Mouse (Mus musculus): Measurements from ENCODE around the gene RPS10-NUDT3.

Gene RPS10-NUDT3

DNA sequence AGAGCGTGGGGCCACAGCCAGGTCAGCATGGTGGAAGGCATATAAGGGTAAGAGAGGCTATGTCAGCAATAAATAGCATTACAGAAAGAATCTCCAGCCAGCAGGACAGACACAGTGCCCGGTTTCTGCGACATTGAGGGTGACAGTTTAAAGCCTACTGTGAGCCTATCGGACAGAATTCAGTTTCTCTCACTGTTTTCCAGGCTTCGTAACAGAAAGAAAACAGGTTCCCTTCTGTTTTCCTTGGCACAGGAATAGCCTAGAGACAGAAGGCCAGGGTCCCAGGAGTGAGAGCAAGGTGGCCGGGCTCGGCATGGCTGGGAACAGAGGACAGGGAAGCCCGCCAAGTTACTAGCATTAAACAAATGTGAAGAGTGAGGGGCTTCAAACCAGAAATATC, 55.2 kb downstream of the RPS10-NUDT3 start:
- H3K36me3 ChIP-seq (ENCODE audit: insufficient read depth, low read length): peaks cover 84% of the 10 kb centered on the region
- no peaks in the 10 kb centered on the region for H3K9me3 ChIP-seq (ENCODE audit: low read length)
- H3K27me3 ChIP-seq (ENCODE audit: insufficient read depth, low read length): no peaks in the 10 kb centered on the region
- no peak for TF ChIP-seq CTCF (conservative IDR thresholded peaks at IDR 0.05; ENCODE audit: low read length)
- TF ChIP-seq POU5F1 (IDR thresholded peaks at IDR 0.05; ENCODE audit: borderline replicate concordance, low read length): no peak
- no peak for TF ChIP-seq NANOG (IDR thresholded peaks at IDR 0.05; ENCODE audit: borderline replicate concordance, low read length)
- peak overlapping the region; percentile 49; the same call in 1 of the 2 replicates for H3K4me3 ChIP-seq (replicated peaks; ENCODE audit: low read length)
- peaks cover 89% of the 10 kb centered on the region for H3K4me1 ChIP-seq (replicated peaks; ENCODE audit: low read depth, low read length)

DNA sequence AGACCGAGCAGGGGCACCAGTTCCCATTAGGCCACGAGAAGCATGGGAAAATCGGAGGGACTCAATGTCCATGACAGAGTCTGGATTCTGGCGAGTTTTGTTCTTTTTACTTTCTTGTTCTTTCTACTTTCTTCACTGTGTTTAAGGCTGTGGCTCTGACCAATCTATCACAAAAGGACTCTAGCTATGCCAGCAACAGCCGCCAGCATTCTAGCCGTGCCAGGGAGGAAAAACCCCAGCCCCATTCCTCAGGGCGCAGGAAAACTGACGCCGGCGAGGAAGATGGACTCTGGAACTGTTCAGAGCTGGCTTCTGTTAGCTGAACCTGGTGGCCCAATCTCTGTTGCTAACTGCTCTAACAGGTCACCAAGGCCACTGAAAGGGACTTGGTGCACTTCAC, 56.5 kb downstream of the RPS10-NUDT3 start:
- Histone ChIP-seq H3K4me3 (replicated peaks; ENCODE audit: low read length) (no peak overlapping the region), H3K27me3 (ENCODE audit: insufficient read depth, low read length) (no peaks in the 10 kb centered on the region), H3K36me3 (ENCODE audit: insufficient read depth, low read length) (peaks cover 83% of the 10 kb centered on the region), H3K9me3 (ENCODE audit: low read length) (no peaks in the 10 kb centered on the region), H3K4me1 (replicated peaks; ENCODE audit: low read depth, low read length) (peaks cover 92% of the 10 kb centered on the region)
- no peak for TF ChIP-seq NANOG (IDR thresholded peaks at IDR 0.05; ENCODE audit: borderline replicate concordance, low read length)
- TF ChIP-seq POU5F1 (IDR thresholded peaks at IDR 0.05; ENCODE audit: borderline replicate concordance, low read length): no peak
- no peak for TF ChIP-seq CTCF (conservative IDR thresholded peaks at IDR 0.05; ENCODE audit: low read length)

DNA sequence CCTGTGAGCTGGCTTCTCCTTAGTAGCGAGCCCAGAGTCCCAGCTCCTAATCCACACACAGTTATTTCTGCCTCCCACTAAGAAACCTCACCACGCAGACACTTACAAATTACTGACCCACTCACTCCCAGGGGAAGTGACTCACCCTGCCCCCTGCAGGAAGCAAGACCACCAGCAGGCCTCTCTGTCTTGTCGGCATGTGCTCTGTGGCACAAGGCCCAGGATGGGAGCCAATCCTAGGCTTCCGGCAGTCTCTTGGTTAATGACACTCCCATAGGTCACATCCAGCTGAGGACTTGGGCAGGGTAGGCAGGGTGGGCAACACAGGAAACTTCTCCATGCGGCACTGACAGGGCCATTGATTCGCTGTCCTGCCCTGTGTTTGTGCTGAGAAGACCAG, 57.6 kb downstream of the RPS10-NUDT3 start:
- Histone ChIP-seq H3K9me3 (ENCODE audit: low read length) (no peaks in the 10 kb centered on the region), H3K4me3 (replicated peaks; ENCODE audit: low read length) (no peak overlapping the region), H3K27me3 (ENCODE audit: insufficient read depth, low read length) (no peaks in the 10 kb centered on the region), H3K4me1 (replicated peaks; ENCODE audit: low read depth, low read length) (peaks cover 88% of the 10 kb centered on the region), H3K36me3 (ENCODE audit: insufficient read depth, low read length) (peaks cover 76% of the 10 kb centered on the region)
- peak; percentile 43 for TF ChIP-seq CTCF (conservative IDR thresholded peaks at IDR 0.05; ENCODE audit: low read length)
- no peak for TF ChIP-seq NANOG (IDR thresholded peaks at IDR 0.05; ENCODE audit: borderline replicate concordance, low read length)

DNA sequence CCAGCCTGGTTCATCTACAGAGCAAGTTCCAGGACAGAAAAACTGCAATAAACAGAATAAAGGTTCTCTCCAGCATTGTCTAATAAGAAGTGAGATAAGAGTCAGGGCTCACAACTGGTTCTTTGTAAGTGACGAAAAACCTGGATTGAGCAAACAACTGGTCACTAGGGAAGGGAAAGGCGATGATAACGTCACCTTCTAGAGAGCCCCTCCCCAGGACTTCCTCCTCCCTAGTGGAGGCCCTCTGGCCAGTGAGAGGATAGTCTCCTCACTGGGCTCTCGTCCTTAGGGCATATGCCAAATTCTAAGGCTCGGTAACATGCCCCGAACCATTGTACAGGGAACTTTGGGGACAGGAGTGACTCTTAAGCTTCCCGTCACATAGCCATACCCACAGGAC, 59.0 kb downstream of the RPS10-NUDT3 start:
- Histone ChIP-seq H3K9me3 (ENCODE audit: low read length) (no peaks in the 10 kb centered on the region), H3K36me3 (ENCODE audit: insufficient read depth, low read length) (peaks cover 66% of the 10 kb centered on the region), H3K4me1 (replicated peaks; ENCODE audit: low read depth, low read length) (peaks cover 84% of the 10 kb centered on the region), H3K4me3 (replicated peaks; ENCODE audit: low read length) (no peak overlapping the region), H3K27me3 (ENCODE audit: insufficient read depth, low read length) (no peaks in the 10 kb centered on the region)
- TF ChIP-seq CTCF (conservative IDR thresholded peaks at IDR 0.05; ENCODE audit: low read length) (no peak), NANOG (IDR thresholded peaks at IDR 0.05; ENCODE audit: borderline replicate concordance, low read length) (no peak), POU5F1 (IDR thresholded peaks at IDR 0.05; ENCODE audit: borderline replicate concordance, low read length) (no peak)

DNA sequence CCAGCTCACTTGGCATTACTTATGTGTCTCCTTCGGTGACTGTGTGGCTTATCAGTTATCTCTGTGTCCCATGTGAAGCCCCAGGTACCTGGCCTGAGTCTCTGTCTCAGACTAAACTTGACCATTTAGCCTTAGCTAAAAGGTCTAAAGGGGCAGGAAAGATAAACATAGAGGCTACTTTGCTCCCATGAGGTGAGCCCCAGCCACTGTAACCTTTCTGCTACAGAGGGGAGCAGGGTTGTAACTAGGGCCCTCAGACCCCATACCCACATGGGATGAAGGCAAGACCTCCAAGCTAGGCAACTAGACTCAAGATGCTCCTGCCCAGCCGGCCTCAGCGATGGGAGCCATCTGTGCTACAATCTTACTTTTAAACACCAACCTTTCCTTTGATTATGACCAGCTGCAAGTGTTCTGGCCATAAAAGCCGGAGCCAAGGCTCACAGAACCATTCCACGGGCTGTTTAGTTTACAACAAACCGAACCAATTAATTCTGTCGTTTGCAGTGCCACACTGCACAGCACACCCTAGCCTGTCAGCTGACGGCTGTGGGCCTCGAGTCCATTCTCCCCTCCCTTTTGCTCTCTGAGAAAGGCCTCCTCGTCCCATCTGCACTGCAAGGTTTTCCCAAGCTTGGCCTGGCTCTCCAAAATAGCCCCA, 59.8 kb downstream of the RPS10-NUDT3 start:
- Histone ChIP-seq H3K36me3 (ENCODE audit: insufficient read depth, low read length) (peaks cover 58% of the 10 kb centered on the region), H3K4me1 (replicated peaks; ENCODE audit: low read depth, low read length) (peaks cover 81% of the 10 kb centered on the region), H3K9me3 (ENCODE audit: low read length) (no peaks in the 10 kb centered on the region), H3K27me3 (ENCODE audit: insufficient read depth, low read length) (no peaks in the 10 kb centered on the region), H3K4me3 (replicated peaks; ENCODE audit: low read length) (no peak overlapping the region)
- no peak for TF ChIP-seq POU5F1 (IDR thresholded peaks at IDR 0.05; ENCODE audit: borderline replicate concordance, low read length)
- no peak for TF ChIP-seq CTCF (conservative IDR thresholded peaks at IDR 0.05; ENCODE audit: low read length)
- TF ChIP-seq NANOG (IDR thresholded peaks at IDR 0.05; ENCODE audit: borderline replicate concordance, low read length): no peak

DNA sequence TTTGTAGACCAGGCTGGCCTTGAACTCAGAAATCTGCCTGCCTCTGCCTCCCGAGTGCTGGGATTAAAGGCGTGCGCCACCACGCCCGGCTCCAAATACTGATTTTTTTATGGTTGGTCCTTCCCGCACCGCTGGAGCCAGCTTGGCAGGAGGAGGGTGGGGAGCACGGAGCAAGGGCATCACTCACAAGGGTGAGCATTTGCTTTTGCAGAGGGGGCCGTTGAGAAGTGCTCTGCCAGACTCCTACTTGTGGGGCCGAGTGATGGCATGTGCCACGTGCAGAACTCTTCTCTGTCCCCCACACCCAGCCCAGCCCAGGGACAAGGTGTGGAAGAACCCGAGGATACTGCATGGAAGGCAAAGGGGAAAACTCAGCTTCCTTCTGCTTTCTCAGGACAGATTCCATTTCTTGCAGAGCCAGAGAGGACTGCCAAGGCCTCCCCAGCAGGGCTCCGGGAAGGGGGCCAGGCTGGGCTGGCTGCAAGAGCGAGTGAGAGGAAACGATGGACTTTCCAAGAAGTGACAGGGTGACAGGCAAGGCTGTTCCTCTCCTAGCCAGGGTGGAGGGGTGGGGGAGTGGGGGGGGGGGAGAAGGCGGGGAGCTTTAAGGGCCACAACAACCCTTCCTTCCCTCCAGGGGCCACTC, 60.4 kb downstream of the RPS10-NUDT3 start:
- H3K36me3 ChIP-seq (ENCODE audit: insufficient read depth, low read length): peaks cover 51% of the 10 kb centered on the region

DNA sequence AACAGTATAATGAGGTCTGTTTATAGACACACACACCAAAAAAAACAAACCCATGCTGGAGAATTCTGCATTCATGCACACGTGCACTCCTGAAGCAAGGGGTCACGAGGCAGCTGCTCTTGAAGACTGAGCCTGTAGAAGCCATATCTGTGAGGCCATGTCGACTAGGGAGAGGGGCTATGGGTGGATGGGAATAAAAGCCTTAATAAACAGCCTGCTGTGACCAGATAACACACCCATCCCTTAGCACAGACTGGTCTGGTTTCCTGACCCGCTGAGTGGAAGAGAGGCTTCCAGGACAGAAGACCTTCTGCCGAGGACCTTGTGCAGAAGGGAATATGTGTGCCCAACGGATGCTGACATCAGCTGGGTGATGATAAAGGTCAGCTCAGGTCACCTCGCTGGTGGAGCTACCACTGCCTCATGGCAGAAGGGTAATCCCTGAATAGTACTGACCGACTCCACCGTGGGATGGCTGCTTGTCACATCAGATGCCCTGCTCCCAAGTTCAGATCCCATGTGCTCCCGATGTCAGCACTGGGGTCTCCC, 61.2 kb downstream of the RPS10-NUDT3 start:
- no peaks in the 10 kb centered on the region for H3K9me3 ChIP-seq (ENCODE audit: low read length)
- peaks cover 71% of the 10 kb centered on the region for H3K4me1 ChIP-seq (replicated peaks; ENCODE audit: low read depth, low read length)
- H3K4me3 ChIP-seq (replicated peaks; ENCODE audit: low read length): no peak overlapping the region
- H3K36me3 ChIP-seq (ENCODE audit: insufficient read depth, low read length): peaks cover 44% of the 10 kb centered on the region
- no peaks in the 10 kb centered on the region for H3K27me3 ChIP-seq (ENCODE audit: insufficient read depth, low read length)
- TF ChIP-seq CTCF (conservative IDR thresholded peaks at IDR 0.05; ENCODE audit: low read length): no peak
- TF ChIP-seq NANOG (IDR thresholded peaks at IDR 0.05; ENCODE audit: borderline replicate concordance, low read length): no peak
- no peak for TF ChIP-seq POU5F1 (IDR thresholded peaks at IDR 0.05; ENCODE audit: borderline replicate concordance, low read length)

More for the DNA sequence above, 60.4 kb downstream of the RPS10-NUDT3 start:
- Histone ChIP-seq H3K4me1 (replicated peaks; ENCODE audit: low read depth, low read length) (peaks cover 76% of the 10 kb centered on the region), H3K9me3 (ENCODE audit: low read length) (no peaks in the 10 kb centered on the region), H3K27me3 (ENCODE audit: insufficient read depth, low read length) (no peaks in the 10 kb centered on the region), H3K4me3 (replicated peaks; ENCODE audit: low read length) (no peak overlapping the region)
- no peak for TF ChIP-seq CTCF (conservative IDR thresholded peaks at IDR 0.05; ENCODE audit: low read length)
- TF ChIP-seq POU5F1 (IDR thresholded peaks at IDR 0.05; ENCODE audit: borderline replicate concordance, low read length): no peak
- TF ChIP-seq NANOG (IDR thresholded peaks at IDR 0.05; ENCODE audit: borderline replicate concordance, low read length): no peak

DNA sequence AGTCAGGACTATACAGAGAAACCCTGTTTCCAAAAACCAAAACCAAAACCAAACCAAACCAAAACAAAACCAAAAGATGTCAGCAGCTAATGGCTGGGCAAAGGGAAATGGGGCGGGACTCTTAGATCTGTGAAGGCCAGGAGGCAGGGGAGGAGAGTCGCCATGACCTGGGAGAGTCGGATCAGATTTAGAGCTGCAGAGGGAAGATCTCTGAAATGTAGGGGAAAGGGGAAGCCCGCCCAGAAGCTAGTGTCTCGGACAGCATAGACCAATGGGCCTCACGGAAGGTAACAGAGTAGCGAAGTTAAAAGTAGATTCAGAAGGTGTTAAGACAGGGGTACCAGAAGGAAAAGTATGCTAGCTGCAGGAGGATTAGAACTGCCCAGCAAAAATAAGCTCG, 63.7 kb downstream of the RPS10-NUDT3 start:
- Histone ChIP-seq H3K4me1 (replicated peaks; ENCODE audit: low read depth, low read length) (peaks cover 54% of the 10 kb centered on the region), H3K4me3 (replicated peaks; ENCODE audit: low read length) (0 out of 2 replicates have a peak overlapping the region, but pooled peaks have one; percentile 1), H3K27me3 (ENCODE audit: insufficient read depth, low read length) (peaks cover 15% of the 10 kb centered on the region), H3K9me3 (ENCODE audit: low read length) (no peaks in the 10 kb centered on the region), H3K36me3 (ENCODE audit: insufficient read depth, low read length) (peaks cover 22% of the 10 kb centered on the region)
- TF ChIP-seq POU5F1 (IDR thresholded peaks at IDR 0.05; ENCODE audit: borderline replicate concordance, low read length) (no peak), CTCF (conservative IDR thresholded peaks at IDR 0.05; ENCODE audit: low read length) (no peak), NANOG (IDR thresholded peaks at IDR 0.05; ENCODE audit: borderline replicate concordance, low read length) (no peak)
